Mouse (Mus musculus) sigmoid colon, adult 10 weeks (tissue): ENCODE data around the gene Asb7. TPM values are rescaled to one million over a fixed set of nuclear protein-coding genes. Genes with fewer than 3 reads are reported as not detected.

ENCODE experiments used
- polyA plus RNA-seq: library from polyadenylated mRNA; stranded (reverse); fragments of 350-450 nt; fragmentation: Illumina TruSeq; extraction: RNeasy Lipid Tissue Mini Kit (QIAGEN cat#74804); gene quantifications from one replicate; pipeline ENCODE4 v1.2.3, GENCODE M21; 2014; ENCODE audit warnings: low read depth, low replicate concordance

Gene Asb7
- polyA plus RNA-seq = 42.5 TPM

GRCm38 (mm10) chr7:66689294-66689619 lies at the start of gene Asb7:
Gene Asb7 (minus strand): TSS chr7:66689596.

GRCm38 (mm10) chr7:66689620-66690360 lies 394 bp upstream of the Asb7 start, which contains the start of gene Lins1:
Gene Lins1 (plus strand): TSS chr7:66689889.

Other genes with a start within 250 kb of the Asb7 start
- 11.0 TPM for gene Lins1, start 293 bp upstream of the Asb7 start, polyA plus RNA-seq
- gene Cers3, start 53.9 kb upstream of the Asb7 start, polyA plus RNA-seq = 0.41 TPM
- gene Adamts17, start 150.1 kb upstream of the Asb7 start, polyA plus RNA-seq = 0.35 TPM